ENCODE assay signal across 9 mouse cellular contexts in genomic region chr6:125110927-125111326, GRCm38 (mm10). TPM values are rescaled to one million over a fixed set of nuclear protein-coding genes. Genes with fewer than 3 reads are reported as not detected.
A peak's percentile ranks its signal among the peaks of the same experiment; 100 is the strongest.
DNase-seq lines count a peak whose midpoint lies in the region; ATAC-seq and TF ChIP-seq lines count a peak whose summit lies in the region.
"Had no signal": no experiment of that assay in that cellular context is flagged by ENCODE, and none has a peak within 500 bp of the region (broad histone marks: within the 10 kb centered on the region; RNA-seq: fewer than 3 reads in every experiment).

No protein-coding gene starts in this region.

- WGBS in kidney, postnatal 0 days, result 90% methylated on average over 7 of the region's 7 CpGs
- WGBS in kidney, embryonic 16.5 days, result 91% methylated on average over 7 of the region's 7 CpGs

- no peak overlapping the region for H3K27ac ChIP-seq in kidney, postnatal 0 days
- H3K27ac ChIP-seq in kidney, embryonic 16.5 days (ENCODE audit: low read length), result no peak overlapping the region
- H3K27ac ChIP-seq in ES-Bruce4 (ENCODE audit: insufficient read depth, low read length), result no peak overlapping the region

- no peak for ATAC-seq in CD4-positive, CD25-positive, alpha-beta regulatory T cell, adult 4 months
- no peak for ATAC-seq in kidney, postnatal 0 days (replicated peaks; ENCODE audit: low FRiP score, low read depth)
- ATAC-seq in kidney, embryonic 16.5 days (ENCODE audit: low FRiP score, low TSS enrichment), result no peak
- peak; percentile 79 for ATAC-seq in megakaryocyte progenitor cell, adult 5-6 weeks (replicated peaks; ENCODE audit: poor library complexity)

- TF ChIP-seq POLR2A in ES-Bruce4 (IDR thresholded peaks at IDR 0.05; ENCODE audit: insufficient read depth, low read length), result no peak

- H3K36me3 ChIP-seq in kidney, postnatal 0 days (ENCODE audit: insufficient read depth, low read length), result peaks cover 88% of the 10 kb centered on the region
- peaks cover 94% of the 10 kb centered on the region for H3K36me3 ChIP-seq in kidney, embryonic 16.5 days (ENCODE audit: insufficient read depth, low read length)
- peaks cover 91% of the 10 kb centered on the region for H3K36me3 ChIP-seq in ES-Bruce4 (ENCODE audit: control insufficient read depth, insufficient read depth, low read length, poor library complexity, severe bottlenecking)

- no peaks in the 10 kb centered on the region for H3K4me1 ChIP-seq in kidney, postnatal 0 days (replicated peaks; ENCODE audit: insufficient read depth, low read length)
- H3K4me1 ChIP-seq in kidney, embryonic 16.5 days (ENCODE audit: insufficient read depth, low read length), result no peaks in the 10 kb centered on the region
- no peaks in the 10 kb centered on the region for H3K4me1 ChIP-seq in ES-Bruce4 (ENCODE audit: control insufficient read depth, insufficient read depth, low read length)

- H3K27me3 ChIP-seq in kidney, postnatal 0 days (ENCODE audit: insufficient read depth, low read length), result no peaks in the 10 kb centered on the region
- H3K27me3 ChIP-seq in kidney, embryonic 16.5 days (ENCODE audit: insufficient read depth, low read length), result no peaks in the 10 kb centered on the region
- H3K27me3 ChIP-seq in ES-Bruce4 (ENCODE audit: control insufficient read depth, insufficient read depth, low read length, poor library complexity, severe bottlenecking), result no peaks in the 10 kb centered on the region

- H3K4me3 ChIP-seq in kidney, postnatal 0 days (replicated peaks; ENCODE audit: low read depth, low read length), result no peak overlapping the region
- H3K4me3 ChIP-seq in kidney, embryonic 16.5 days (ENCODE audit: low read length), result no peak overlapping the region
- H3K4me3 ChIP-seq in ES-Bruce4 (ENCODE audit: low read depth, low read length), result no peak overlapping the region

- H3K9ac ChIP-seq in kidney, postnatal 0 days (ENCODE audit: low read depth, low read length), result no peak overlapping the region
- no peak overlapping the region for H3K9ac ChIP-seq in kidney, embryonic 16.5 days (replicated peaks; ENCODE audit: low read length)
- H3K9ac ChIP-seq in ES-Bruce4 (ENCODE audit: low read depth, poor library complexity, severe bottlenecking), result no peak overlapping the region

- H3K9me3 ChIP-seq in kidney, postnatal 0 days (replicated peaks; ENCODE audit: low read length), result no peaks in the 10 kb centered on the region
- no peaks in the 10 kb centered on the region; the same call in none of the 2 replicates for H3K9me3 ChIP-seq in kidney, embryonic 16.5 days (ENCODE audit: low read length)
- H3K9me3 ChIP-seq in ES-Bruce4 (replicated peaks; ENCODE audit: control insufficient read depth, insufficient read depth, low read length, poor library complexity, severe bottlenecking), result no peaks in the 10 kb centered on the region

- TF ChIP-seq EP300 in ES-Bruce4 (IDR thresholded peaks at IDR 0.05; ENCODE audit: insufficient read depth, low read depth, low read length), result no peak

- peak; percentile 67 for TF ChIP-seq CTCF in kidney, postnatal 0 days (IDR thresholded peaks at IDR 0.05; ENCODE audit: low read depth)
- TF ChIP-seq CTCF in ES-Bruce4 (IDR thresholded peaks at IDR 0.05; ENCODE audit: low read depth, low read length), result peak; percentile 55

- no peak overlapping the region for H3K4me2 ChIP-seq in kidney, postnatal 0 days (ENCODE audit: low read length)
- no peak overlapping the region for H3K4me2 ChIP-seq in kidney, embryonic 16.5 days (replicated peaks; ENCODE audit: low read depth, low read length)

- peak; percentile 67 for DNase-seq in CD4-positive, CD25-positive, alpha-beta regulatory T cell, adult 2 months (ENCODE audit: low read depth, low spot score)
- DNase-seq in kidney, postnatal 0 days (ENCODE audit: low spot score), result no peak
- DNase-seq in embryo, embryonic 9.5 days (ENCODE audit: extremely low spot score), result peak; percentile 49
- no peak for DNase-seq in spleen, postnatal 4 days (ENCODE audit: low spot score in 2 of 2)

RNA-seq across cellular contexts. Expression of gene Chd4, which starts 15.1 kb away (rescaled TPM):
- polyA plus RNA-seq in CD4-positive, CD25-positive, alpha-beta regulatory T cell, adult 4 months (2017; shearing (Covaris generic)), result 10 to 100 TPM; 61.4 to 71.9 TPM
- 60.7 and 64.2 TPM in 2 replicates for polyA plus RNA-seq in kidney, postnatal 0 days (2015; fragmentation: Nextera tagmentation; extraction: Ambion mirVana)
- 72.0 and 80.4 TPM in 2 replicates for polyA plus RNA-seq in kidney, embryonic 16.5 days (2015; fragmentation: Nextera tagmentation; extraction: Ambion mirVana)
- 307 and 317 TPM in 2 replicates for polyA plus RNA-seq in ES-Bruce4 (2011; ENCODE audit: insufficient read depth, insufficient read length, low read depth, missing spikeins)
- total RNA-seq in megakaryocyte progenitor cell, adult 5-6 weeks (2015), result 85.7 and 91.6 TPM in 2 replicates
- total RNA-seq in megakaryocyte progenitor cell, adult 5-6 weeks (2017), result 299 and 375 TPM in 2 replicates

RNA-seq across cellular contexts. Expression of gene Nop2, which starts 20.8 kb away (rescaled TPM):
- polyA plus RNA-seq in CD4-positive, CD25-positive, alpha-beta regulatory T cell, adult 4 months (2017; shearing (Covaris generic)), result 10 to 100 TPM; 51.5 to 59.7 TPM
- 41.1 and 43.2 TPM in 2 replicates for polyA plus RNA-seq in kidney, postnatal 0 days (2015; fragmentation: Nextera tagmentation; extraction: Ambion mirVana)
- polyA plus RNA-seq in kidney, embryonic 16.5 days (2015; fragmentation: Nextera tagmentation; extraction: Ambion mirVana), result 68.6 and 69.3 TPM in 2 replicates
- polyA plus RNA-seq in ES-Bruce4 (2011; ENCODE audit: insufficient read depth, insufficient read length, low read depth, missing spikeins), result 75.1 and 78.4 TPM in 2 replicates
- 42.8 and 43.7 TPM in 2 replicates for total RNA-seq in megakaryocyte progenitor cell, adult 5-6 weeks (2015)
- total RNA-seq in megakaryocyte progenitor cell, adult 5-6 weeks (2017), result 82.3 and 83.8 TPM in 2 replicates

RNA-seq across cellular contexts. Expression of gene Iffo1, which starts 34.1 kb away (rescaled TPM):
- polyA plus RNA-seq in CD4-positive, CD25-positive, alpha-beta regulatory T cell, adult 4 months (2017; shearing (Covaris generic)), result 10 to 100 TPM in 1 of 2 experiments, 1 to 10 TPM in 1; 9.5 to 10.6 TPM
- polyA plus RNA-seq in kidney, postnatal 0 days (2015; fragmentation: Nextera tagmentation; extraction: Ambion mirVana), result 8.1 and 8.7 TPM in 2 replicates
- polyA plus RNA-seq in kidney, embryonic 16.5 days (2015; fragmentation: Nextera tagmentation; extraction: Ambion mirVana), result 7.9 and 8.7 TPM in 2 replicates
- 8.3 and 9.9 TPM in 2 replicates for polyA plus RNA-seq in ES-Bruce4 (2011; ENCODE audit: insufficient read depth, insufficient read length, low read depth, missing spikeins)
- 14.3 and 18.1 TPM in 2 replicates for total RNA-seq in megakaryocyte progenitor cell, adult 5-6 weeks (2015)
- 14.2 and 15.7 TPM in 2 replicates for total RNA-seq in megakaryocyte progenitor cell, adult 5-6 weeks (2017)

RNA-seq across cellular contexts. Expression of gene Lpar5, which starts 43.2 kb away (rescaled TPM):
- 10 to 100 TPM; 12.1 to 19.9 TPM for polyA plus RNA-seq in CD4-positive, CD25-positive, alpha-beta regulatory T cell, adult 4 months (2017; shearing (Covaris generic))
- 0.29 and 0.30 TPM in 2 replicates for polyA plus RNA-seq in kidney, postnatal 0 days (2015; fragmentation: Nextera tagmentation; extraction: Ambion mirVana)
- polyA plus RNA-seq in kidney, embryonic 16.5 days (2015; fragmentation: Nextera tagmentation; extraction: Ambion mirVana), result 0.30 and 0.60 TPM in 2 replicates
- 2.5 and 3.7 TPM in 2 replicates for polyA plus RNA-seq in ES-Bruce4 (2011; ENCODE audit: insufficient read depth, insufficient read length, low read depth, missing spikeins)
- total RNA-seq in megakaryocyte progenitor cell, adult 5-6 weeks (2015), result 6.7 and 10.6 TPM in 2 replicates
- total RNA-seq in megakaryocyte progenitor cell, adult 5-6 weeks (2017), result 3.5 and 6.7 TPM in 2 replicates
- polyA plus RNA-seq: C2C12 had no signal

RNA-seq across cellular contexts. Expression of gene Gapdh, which starts 55.3 kb away (rescaled TPM):
- 100 to 1,000 TPM; 215 to 384 TPM for polyA plus RNA-seq in CD4-positive, CD25-positive, alpha-beta regulatory T cell, adult 4 months (2017; shearing (Covaris generic))
- 1,529 and 1,548 TPM in 2 replicates for polyA plus RNA-seq in kidney, postnatal 0 days (2015; fragmentation: Nextera tagmentation; extraction: Ambion mirVana)
- 2,036 and 2,102 TPM in 2 replicates for polyA plus RNA-seq in kidney, embryonic 16.5 days (2015; fragmentation: Nextera tagmentation; extraction: Ambion mirVana)
- polyA plus RNA-seq in ES-Bruce4 (2011; ENCODE audit: insufficient read depth, insufficient read length, low read depth, missing spikeins), result 933 and 990 TPM in 2 replicates
- 3,979 and 4,068 TPM in 2 replicates for total RNA-seq in megakaryocyte progenitor cell, adult 5-6 weeks (2015)
- 1,418 and 1,569 TPM in 2 replicates for total RNA-seq in megakaryocyte progenitor cell, adult 5-6 weeks (2017)

Comparison
In these comparisons a context has a peak if more than half of its experiments do, and no peak if none do; other contexts are left out.
1. DNase-seq: peak in CD4-positive, CD25-positive, alpha-beta regulatory T cell, adult 2 months (single experiment) and embryo, embryonic 9.5 days (single experiment); none in kidney, postnatal 0 days (single experiment) and spleen, postnatal 4 days (0 of 2).